Mouse (Mus musculus): ENCODE measurements around the gene Pard3.

DNA sequence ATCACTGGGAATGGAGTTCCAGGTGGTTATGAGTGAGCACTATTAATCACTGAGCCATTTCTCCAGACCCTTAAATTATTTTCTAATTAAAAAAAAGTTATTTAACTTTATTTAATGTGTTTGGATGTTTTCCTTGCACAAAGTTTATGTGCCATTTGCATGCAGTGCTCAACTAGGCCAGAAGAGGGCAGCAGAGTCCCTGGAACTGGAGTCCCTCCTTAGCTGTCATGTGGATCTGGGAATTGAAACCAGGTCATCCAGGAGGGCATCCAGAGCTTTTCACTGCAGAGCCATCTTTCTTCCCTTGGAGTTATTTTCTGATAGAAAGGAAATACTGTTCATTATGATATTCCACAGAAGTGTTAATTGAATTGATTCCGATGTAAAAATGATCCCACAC is 268.1 kb downstream of the Pard3 start:
- TF ChIP-seq CTCF (conservative IDR thresholded peaks at IDR 0.05; ENCODE audit: low read length) (peak; percentile 86), POU5F1 (IDR thresholded peaks at IDR 0.05; ENCODE audit: borderline replicate concordance, low read length) (no peak), NANOG (IDR thresholded peaks at IDR 0.05; ENCODE audit: borderline replicate concordance, low read length) (no peak)

Data from E14TG2a.4 (cell line).